Mouse (Mus musculus) cortical plate, adult 2 months (tissue): ENCODE measurements around the gene Elk3.

Source experiments
- CTCF ChIP-seq: fragments of 200-500 bp; IDR thresholded peaks from 2 replicates; pipeline ENCODE4 v1.5.1; 2011; ENCODE audit warnings: mild to moderate bottlenecking, control low read depth, low read length; ENCODE audit not compliant: insufficient read depth; ENCODE audit errors: extremely low read depth
- POLR2A ChIP-seq: fragments of 200-500 bp; IDR thresholded peaks from 2 replicates; pipeline ENCODE4 v1.6.1; 2011; ENCODE audit warnings: mild to moderate bottlenecking, low read length, control low read depth; ENCODE audit not compliant: insufficient read depth; ENCODE audit errors: extremely low read depth

- TF ChIP-seq CTCF: no peak
- no peak for TF ChIP-seq POLR2A
These were observed 49.6 kb downstream of the Elk3 start for GRCm38 (mm10) chr10:93261132-93261980.
